Mouse (Mus musculus): ENCODE results near the gene Ccdc85c. TPM values are rescaled to one million over a fixed set of nuclear protein-coding genes. Genes with fewer than 3 reads are reported as not detected.
A peak's percentile ranks its signal among the peaks of the same experiment; 100 is the strongest.

Ccdc85c gene
- polyA plus RNA-seq, 1 experiment = 75.0 TPM

DNA sequence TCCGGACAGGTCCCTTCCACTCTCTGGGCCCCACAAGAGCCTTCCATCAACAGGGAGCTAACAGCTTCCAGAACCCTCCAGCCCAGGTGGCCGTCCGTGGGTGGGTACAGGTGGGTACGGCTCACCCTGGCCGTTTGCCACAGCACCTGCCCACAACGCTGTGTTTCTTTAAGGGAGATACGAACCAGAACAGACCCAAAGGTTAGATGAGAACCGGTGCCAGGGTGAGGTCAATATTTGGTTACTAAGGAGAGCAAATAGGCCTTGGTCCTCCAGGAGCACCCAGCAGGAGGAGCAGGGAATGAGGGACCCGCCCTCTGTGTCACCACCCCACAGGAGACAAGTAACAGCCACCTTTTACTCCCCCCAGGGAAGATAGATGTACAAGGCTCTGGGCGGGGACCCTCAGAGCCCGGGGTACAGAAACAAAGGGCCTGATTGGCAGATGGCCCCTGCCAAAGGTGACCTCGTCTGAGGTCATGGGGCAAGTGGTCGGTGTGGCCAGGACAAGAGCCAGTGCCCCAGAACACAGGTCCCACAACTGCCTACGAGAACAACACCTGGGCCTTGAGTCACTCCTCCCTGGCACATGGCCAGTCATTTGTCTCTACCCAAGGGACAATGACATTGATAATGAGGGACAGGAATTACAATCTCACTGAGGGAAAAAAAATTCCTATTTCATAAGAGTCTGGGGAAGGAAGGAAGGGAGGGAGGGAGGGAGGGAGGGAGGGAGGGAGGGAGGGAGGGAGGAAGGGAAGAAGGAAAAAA, 40.2 kb downstream of the Ccdc85c start:
- H3K4me1 ChIP-seq (ENCODE audit: control insufficient read depth, insufficient read depth, low read length) = peaks cover 86% of the 10 kb centered on the region
- no peak for TF ChIP-seq POLR2A (IDR thresholded peaks at IDR 0.05; ENCODE audit: borderline replicate concordance, insufficient read depth, low read length)
- TF ChIP-seq CTCF (IDR thresholded peaks at IDR 0.05; ENCODE audit: borderline replicate concordance, insufficient read depth, low read depth, low read length) = no peak
- H3K27me3 ChIP-seq (ENCODE audit: control insufficient read depth, insufficient read depth, low read length) = no peaks in the 10 kb centered on the region
- H3K4me3 ChIP-seq (replicated peaks; ENCODE audit: insufficient read depth, low read depth, low read length) = no peak overlapping the region
- 0 out of 2 replicates have a peak overlapping the region, but pooled peaks have one; percentile 7 for H3K27ac ChIP-seq (ENCODE audit: insufficient read depth, low read length)
- 59% methylated on average over 14 of the region's 14 CpGs for WGBS
- DNase-seq = no peak

DNA sequence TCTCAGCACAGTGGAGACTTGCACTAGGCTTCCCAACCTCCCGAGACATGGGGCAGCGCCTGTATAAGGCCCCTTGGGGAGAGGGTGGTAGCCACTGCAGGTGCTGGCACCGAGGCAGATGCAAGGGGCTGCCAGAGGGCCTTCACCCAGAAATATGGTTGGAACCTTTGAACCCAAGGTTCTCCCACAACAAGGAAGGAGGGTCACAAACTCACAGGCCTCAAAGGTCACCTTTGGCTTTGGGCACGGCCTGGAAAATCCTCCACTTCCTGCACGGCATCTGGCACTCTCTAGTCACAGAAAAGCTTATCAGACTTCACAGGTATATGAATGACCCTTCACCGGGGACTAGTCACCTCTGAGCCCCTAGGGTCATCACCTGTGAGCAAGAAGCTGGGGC, 41.5 kb downstream of the Ccdc85c start:
- WGBS = 85% methylated on average over 6 of the region's 6 CpGs
- H3K27me3 ChIP-seq (ENCODE audit: control insufficient read depth, insufficient read depth, low read length) = no peaks in the 10 kb centered on the region
- DNase-seq = no peak
- no peak overlapping the region for H3K27ac ChIP-seq (ENCODE audit: insufficient read depth, low read length)
- no peak overlapping the region for H3K4me3 ChIP-seq (replicated peaks; ENCODE audit: insufficient read depth, low read depth, low read length)
- H3K4me1 ChIP-seq (ENCODE audit: control insufficient read depth, insufficient read depth, low read length) = peaks cover 87% of the 10 kb centered on the region
- TF ChIP-seq CTCF (IDR thresholded peaks at IDR 0.05; ENCODE audit: borderline replicate concordance, insufficient read depth, low read depth, low read length) = no peak
- TF ChIP-seq POLR2A (IDR thresholded peaks at IDR 0.05; ENCODE audit: borderline replicate concordance, insufficient read depth, low read length) = no peak

DNA sequence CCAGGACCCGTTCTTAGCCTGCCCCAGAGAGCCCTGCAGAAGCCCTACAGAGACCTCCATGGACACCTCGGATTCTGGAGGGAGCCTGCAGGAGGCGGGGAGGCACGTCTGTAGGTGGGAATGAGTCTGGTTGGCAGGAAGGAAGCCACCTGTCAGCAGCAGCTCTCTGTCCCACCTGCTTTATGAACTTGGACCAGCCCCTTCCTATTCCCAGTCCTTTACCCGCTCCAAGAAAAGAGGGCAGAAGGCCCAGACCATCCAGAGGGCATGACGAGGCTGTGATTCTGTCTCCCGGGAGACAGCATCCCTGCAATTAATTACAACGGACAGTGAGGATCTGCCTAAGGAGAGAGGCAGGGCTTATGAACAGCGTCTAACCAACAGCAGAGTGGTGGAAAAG, 43.3 kb downstream of the Ccdc85c start:
- TF ChIP-seq POLR2A (IDR thresholded peaks at IDR 0.05; ENCODE audit: borderline replicate concordance, insufficient read depth, low read length) (no peak), CTCF (IDR thresholded peaks at IDR 0.05; ENCODE audit: borderline replicate concordance, insufficient read depth, low read depth, low read length) (no peak)
- peak overlapping the region; percentile 52 for H3K27ac ChIP-seq (ENCODE audit: insufficient read depth, low read length)
- no peaks in the 10 kb centered on the region for H3K27me3 ChIP-seq (ENCODE audit: control insufficient read depth, insufficient read depth, low read length)
- 8% methylated on average over 9 of the region's 9 CpGs for WGBS
- H3K4me1 ChIP-seq (ENCODE audit: control insufficient read depth, insufficient read depth, low read length) = peaks cover 83% of the 10 kb centered on the region
- H3K4me3 ChIP-seq (replicated peaks; ENCODE audit: insufficient read depth, low read depth, low read length) = no peak overlapping the region
- DNase-seq = peak; percentile 74 to 77

DNA sequence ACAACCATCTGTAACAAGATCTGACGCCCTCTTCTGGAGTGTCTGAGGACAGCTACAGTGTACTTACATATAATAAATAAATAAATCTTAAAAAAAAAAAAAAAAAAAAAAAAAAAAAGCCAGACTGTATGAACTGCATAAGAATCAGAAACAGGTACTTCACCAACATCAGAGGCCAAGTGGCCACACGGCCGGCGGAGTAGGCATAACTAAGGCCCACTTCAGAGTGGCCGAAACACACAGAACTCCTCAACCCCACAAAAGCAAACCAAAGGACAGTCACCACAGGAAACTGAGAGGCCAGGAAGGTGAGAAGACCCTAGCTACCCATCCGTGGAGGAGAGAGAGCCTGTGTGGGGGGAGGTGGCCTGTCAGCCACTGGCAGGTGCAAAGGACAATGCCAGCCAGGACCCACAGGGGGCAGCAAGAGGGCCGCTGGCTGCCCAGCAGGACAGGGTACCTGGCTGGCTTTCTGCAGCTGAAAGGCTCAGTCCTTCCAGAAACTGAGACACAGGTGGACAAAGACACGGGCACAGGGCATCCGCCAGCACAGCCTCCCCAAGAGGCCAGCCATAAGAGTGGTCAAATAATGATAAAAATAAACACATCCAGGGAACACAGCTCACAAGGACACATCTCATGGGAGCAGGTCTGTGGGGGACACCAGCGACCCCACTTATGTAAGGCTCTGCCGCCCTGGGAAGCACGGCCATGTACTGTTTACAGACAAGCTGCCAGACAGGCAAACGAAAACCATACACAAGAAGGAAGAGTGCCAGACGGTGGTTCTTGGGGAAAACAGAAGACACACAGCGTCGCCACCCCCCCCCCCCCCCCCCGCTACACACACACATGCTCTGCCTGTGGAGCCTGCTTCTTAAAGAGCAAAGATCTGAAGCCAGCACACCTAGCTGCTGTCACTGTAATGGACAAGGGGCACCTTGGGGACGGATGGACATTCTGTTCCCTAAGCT, 44.1 kb downstream of the Ccdc85c start:
- peak overlapping the region; percentile 24 for H3K4me3 ChIP-seq (replicated peaks; ENCODE audit: insufficient read depth, low read depth, low read length)
- TF ChIP-seq POLR2A (IDR thresholded peaks at IDR 0.05; ENCODE audit: borderline replicate concordance, insufficient read depth, low read length) (no peak), CTCF (IDR thresholded peaks at IDR 0.05; ENCODE audit: borderline replicate concordance, insufficient read depth, low read depth, low read length) (peak; percentile 49; the same call in 1 of the 2 replicates)
- no peaks in the 10 kb centered on the region for H3K27me3 ChIP-seq (ENCODE audit: control insufficient read depth, insufficient read depth, low read length)
- peak; percentile 80 to 84 for DNase-seq
- peaks cover 83% of the 10 kb centered on the region for H3K4me1 ChIP-seq (ENCODE audit: control insufficient read depth, insufficient read depth, low read length)
- H3K27ac ChIP-seq (ENCODE audit: insufficient read depth, low read length) = peak overlapping the region; percentile 52
- 18% methylated on average over 17 of the region's 18 CpGs for WGBS

DNA sequence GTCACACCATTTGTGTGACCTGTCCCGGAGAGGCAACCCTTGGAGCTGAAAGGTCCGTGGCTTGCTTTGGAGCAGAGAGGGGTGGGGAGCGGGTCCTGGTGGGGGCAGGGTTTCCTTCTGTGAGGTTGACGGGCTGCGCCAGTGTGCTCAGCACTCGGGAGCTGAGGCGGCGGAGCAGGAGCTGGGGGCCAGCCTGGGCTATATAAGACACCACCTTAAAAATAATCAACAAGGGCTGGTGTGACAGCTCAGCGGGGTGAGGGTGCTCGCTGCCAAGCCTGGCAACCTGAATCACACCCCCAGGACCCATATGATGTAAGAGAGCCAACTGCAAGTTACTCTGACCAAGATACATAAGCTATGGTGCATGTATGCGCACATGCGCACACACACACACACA, 45.1 kb downstream of the Ccdc85c start:
- 72% methylated on average over 12 of the region's 12 CpGs for WGBS
- H3K27ac ChIP-seq (ENCODE audit: insufficient read depth, low read length) = no peak overlapping the region
- peaks cover 86% of the 10 kb centered on the region for H3K4me1 ChIP-seq (ENCODE audit: control insufficient read depth, insufficient read depth, low read length)
- no peak overlapping the region for H3K4me3 ChIP-seq (replicated peaks; ENCODE audit: insufficient read depth, low read depth, low read length)
- no peaks in the 10 kb centered on the region for H3K27me3 ChIP-seq (ENCODE audit: control insufficient read depth, insufficient read depth, low read length)
- no peak for DNase-seq
- no peak for TF ChIP-seq POLR2A (IDR thresholded peaks at IDR 0.05; ENCODE audit: borderline replicate concordance, insufficient read depth, low read length)
- TF ChIP-seq CTCF (IDR thresholded peaks at IDR 0.05; ENCODE audit: borderline replicate concordance, insufficient read depth, low read depth, low read length) = no peak

DNA sequence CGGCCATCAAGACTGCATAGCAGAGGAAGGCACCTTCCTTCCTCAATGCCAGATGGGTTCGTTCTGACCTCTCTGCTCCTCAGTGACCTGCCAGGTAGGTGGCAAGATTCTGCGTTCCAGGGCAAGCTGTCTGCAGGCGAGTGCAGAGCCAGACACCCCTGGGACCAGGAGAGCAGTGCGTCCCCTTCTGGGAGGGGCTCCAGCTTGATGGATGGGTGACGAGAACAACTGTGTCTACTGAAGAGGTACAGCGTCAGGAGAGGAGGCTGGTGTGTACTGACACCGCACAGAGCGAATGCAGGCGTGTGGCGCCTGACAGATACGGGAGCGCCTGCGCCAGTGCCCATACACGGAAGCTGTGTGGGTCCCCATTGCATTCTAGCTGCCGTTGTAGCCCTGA, 47.7 kb downstream of the Ccdc85c start:
- TF ChIP-seq POLR2A (IDR thresholded peaks at IDR 0.05; ENCODE audit: borderline replicate concordance, insufficient read depth, low read length) = no peak
- TF ChIP-seq CTCF (IDR thresholded peaks at IDR 0.05; ENCODE audit: borderline replicate concordance, insufficient read depth, low read depth, low read length) = no peak
- Histone ChIP-seq H3K4me1 (ENCODE audit: control insufficient read depth, insufficient read depth, low read length) (peaks cover 78% of the 10 kb centered on the region), H3K4me3 (replicated peaks; ENCODE audit: insufficient read depth, low read depth, low read length) (no peak overlapping the region), H3K27ac (ENCODE audit: insufficient read depth, low read length) (peak overlapping the region; percentile 73), H3K27me3 (ENCODE audit: control insufficient read depth, insufficient read depth, low read length) (no peaks in the 10 kb centered on the region)
- WGBS = 43% methylated on average over 16 of the region's 16 CpGs
- DNase-seq = peak in 1 of 2 experiments; percentile 61

DNA sequence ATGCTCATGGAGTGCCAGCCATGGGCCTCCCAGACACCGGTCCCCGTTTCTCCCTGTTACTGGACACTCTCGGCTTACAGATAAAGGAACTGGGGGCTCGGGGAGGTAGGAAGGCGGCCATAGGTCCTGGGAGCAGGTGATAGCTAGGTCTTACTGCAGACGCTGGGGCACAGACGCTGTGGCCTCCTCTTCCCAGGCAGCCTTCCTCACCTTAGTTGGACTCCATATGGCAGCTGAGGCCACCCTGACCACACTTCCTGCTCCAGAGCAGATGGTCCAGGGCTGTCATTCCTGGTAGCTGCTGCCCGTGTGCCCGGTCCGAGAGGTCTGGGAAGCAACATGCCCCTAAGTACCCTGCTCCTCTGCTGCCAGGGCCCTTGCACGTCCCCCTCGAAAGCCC, 48.3 kb downstream of the Ccdc85c start:
- Histone ChIP-seq H3K4me3 (replicated peaks; ENCODE audit: insufficient read depth, low read depth, low read length) (no peak overlapping the region), H3K27ac (ENCODE audit: insufficient read depth, low read length) (peak overlapping the region; percentile 73), H3K27me3 (ENCODE audit: control insufficient read depth, insufficient read depth, low read length) (no peaks in the 10 kb centered on the region), H3K4me1 (ENCODE audit: control insufficient read depth, insufficient read depth, low read length) (peaks cover 75% of the 10 kb centered on the region)
- WGBS = 11% methylated on average over 12 of the region's 12 CpGs
- TF ChIP-seq CTCF (IDR thresholded peaks at IDR 0.05; ENCODE audit: borderline replicate concordance, insufficient read depth, low read depth, low read length) = no peak
- peak; percentile 45; the same call in 1 of the 2 replicates for TF ChIP-seq POLR2A (IDR thresholded peaks at IDR 0.05; ENCODE audit: borderline replicate concordance, insufficient read depth, low read length)
- DNase-seq = peak; percentile 85 to 90

All from cerebellum, adult 2 months (tissue).